Mouse (Mus musculus) small intestine, adult 2 months (tissue): ENCODE data around the gene Fgfrl1.

Experiments
- CTCF ChIP-seq: fragments of 200-500 bp; IDR thresholded peaks from 2 replicates; pipeline ENCODE4 v1.5.1; 2012; ENCODE audit warnings: low read depth, mild to moderate bottlenecking, control low read depth, inconsistent platforms, low read length, moderate library complexity, mixed read lengths; ENCODE audit not compliant: insufficient replicate concordance, insufficient read length; ENCODE audit errors: extremely low read depth
- POLR2A ChIP-seq: fragments of 200-500 bp; IDR thresholded peaks from 2 replicates; pipeline ENCODE4 v1.6.1; 2012; ENCODE audit warnings: low read depth, mild to moderate bottlenecking, control low read depth, inconsistent platforms, low read length, moderate library complexity

- no peak for TF ChIP-seq CTCF
- TF ChIP-seq POLR2A, result no peak
Observed at GRCm38 (mm10) chr5:108708981-108709731, 17.0 kb downstream of the Fgfrl1 start.
